Mouse (Mus musculus) embryonic fibroblast, embryonic 13.5 days (primary cell): ENCODE measurements around the gene Frmd8. TPM values are rescaled to one million over a fixed set of nuclear protein-coding genes. Genes with fewer than 3 reads are reported as not detected.

ENCODE experiments used
- H3K27ac ChIP-seq: 2 replicates; pipeline ENCODE4 v1.5.1; 2012; ENCODE audit warnings: low read length, control low read depth, inconsistent platforms; ENCODE audit not compliant: insufficient read depth
- H3K4me1 ChIP-seq: 2 replicates; pipeline ENCODE4 v1.6.1; 2011; ENCODE audit warnings: low read length; ENCODE audit not compliant: control insufficient read depth, insufficient read depth
- H3K4me3 ChIP-seq: 2 replicates; pipeline ENCODE4 v1.5.1; 2011; ENCODE audit warnings: mild to moderate bottlenecking, control low read depth, low read length; ENCODE audit not compliant: insufficient read depth
- CTCF ChIP-seq: IDR thresholded peaks from 2 replicates; pipeline ENCODE4 v1.5.1; 2011; ENCODE audit warnings: mild to moderate bottlenecking, control low read depth, low read length, moderate library complexity, borderline replicate concordance; ENCODE audit not compliant: insufficient read depth
- POLR2A ChIP-seq: IDR thresholded peaks from 2 replicates; pipeline ENCODE4 v1.6.1; 2011; ENCODE audit warnings: low read depth, mild to moderate bottlenecking, control low read depth, low read length, moderate library complexity
- polyA plus RNA-seq: library from polyadenylated mRNA; stranded (reverse); fragments of >200 nt; gene quantifications from 2 replicates; pipeline ENCODE4 v1.2.4, GENCODE M21; 2011; ENCODE audit warnings: low read depth; ENCODE audit not compliant: missing spikeins, insufficient read length

Frmd8 gene
- polyA plus RNA-seq, 1 experiment = 24.9 TPM

DNA sequence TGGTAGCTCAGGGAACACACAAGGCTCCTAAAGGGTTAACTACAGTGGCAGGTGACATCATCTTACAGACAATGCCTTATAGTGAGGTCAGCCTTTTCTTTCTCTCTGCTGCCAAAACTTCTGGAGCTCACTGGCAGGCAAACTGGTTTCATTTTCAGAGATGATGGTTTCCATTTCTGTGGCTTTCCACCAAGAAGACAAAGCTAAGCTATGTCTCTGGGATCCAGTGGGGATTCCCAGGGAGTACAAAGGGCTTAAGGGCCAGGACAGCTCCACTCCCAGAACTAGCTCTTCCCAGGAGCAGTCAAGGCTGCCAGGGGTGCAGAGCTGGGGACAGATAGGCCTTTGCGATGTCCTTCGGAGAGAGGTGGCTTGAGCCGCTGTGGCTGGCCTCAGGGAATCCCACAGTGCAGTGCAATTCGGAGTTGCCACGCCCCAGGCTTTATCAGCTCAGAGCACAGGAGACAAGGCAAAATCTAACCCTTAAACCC is 23.5 kb downstream of the Frmd8 start:
- peak overlapping the region; percentile 83 for H3K27ac ChIP-seq
- no peak overlapping the region for H3K4me3 ChIP-seq
- no peak for TF ChIP-seq CTCF
- TF ChIP-seq POLR2A = no peak
- H3K4me1 ChIP-seq = peaks cover 17% of the 10 kb centered on the region

DNA sequence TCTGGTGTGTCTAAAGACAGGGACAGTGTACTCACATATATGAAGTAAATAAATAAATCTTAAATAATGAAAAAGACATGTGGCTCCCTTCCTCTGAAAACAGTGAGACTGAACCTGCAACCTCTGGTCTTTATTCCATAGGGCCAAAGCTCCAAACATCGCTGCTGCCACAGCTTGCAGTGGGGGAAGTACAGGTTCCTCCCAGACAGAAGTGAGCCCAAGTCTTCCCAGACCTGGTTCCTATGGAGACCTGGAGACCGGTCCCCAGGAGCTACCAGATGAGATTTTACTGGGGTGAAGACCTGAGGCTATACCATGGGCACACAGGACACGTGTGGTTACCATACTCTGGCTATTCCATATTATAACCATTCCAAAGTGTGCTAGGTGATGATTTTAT is 24.2 kb downstream of the Frmd8 start:
- Histone ChIP-seq H3K27ac (peak overlapping the region; percentile 50; the same call in 1 of the 2 replicates), H3K4me3 (no peak overlapping the region), H3K4me1 (peaks cover 17% of the 10 kb centered on the region)
- no peak for TF ChIP-seq CTCF
- no peak for TF ChIP-seq POLR2A

DNA sequence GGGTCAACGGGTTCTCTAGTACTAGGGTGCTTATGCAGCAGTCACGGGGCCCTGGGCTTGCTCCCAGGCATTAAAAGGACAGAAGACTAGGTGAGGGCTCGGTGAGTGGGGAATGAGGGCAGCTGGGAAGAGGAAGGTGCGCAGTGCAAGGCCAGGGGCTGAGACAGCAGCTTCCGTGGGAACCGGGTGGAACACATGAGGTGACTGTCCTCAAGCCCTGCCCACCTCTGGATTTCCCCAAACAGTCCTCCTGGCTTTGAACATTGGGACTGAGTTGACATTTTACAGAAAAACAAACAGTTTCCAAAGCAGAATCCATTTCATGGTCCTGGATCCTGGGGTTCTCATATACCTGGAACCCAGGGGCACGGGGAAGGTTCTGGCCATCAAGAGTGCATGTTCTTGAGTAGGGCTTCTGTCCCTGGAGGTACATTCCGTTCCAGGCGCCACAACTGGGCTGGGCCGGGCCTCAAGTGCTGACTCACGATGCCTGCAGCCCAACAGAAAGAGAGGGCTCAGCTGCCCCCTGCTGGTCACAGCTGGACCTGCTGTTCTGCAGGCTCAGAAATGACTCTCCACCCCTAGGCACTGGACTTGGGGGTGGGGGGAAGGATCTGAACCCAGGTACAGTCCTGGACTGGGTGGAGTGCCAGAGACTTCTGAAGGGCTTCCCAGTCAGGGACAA is 25.1 kb downstream of the Frmd8 start:
- peak overlapping the region; percentile 100 for H3K27ac ChIP-seq
- H3K4me3 ChIP-seq = no peak overlapping the region

DNA sequence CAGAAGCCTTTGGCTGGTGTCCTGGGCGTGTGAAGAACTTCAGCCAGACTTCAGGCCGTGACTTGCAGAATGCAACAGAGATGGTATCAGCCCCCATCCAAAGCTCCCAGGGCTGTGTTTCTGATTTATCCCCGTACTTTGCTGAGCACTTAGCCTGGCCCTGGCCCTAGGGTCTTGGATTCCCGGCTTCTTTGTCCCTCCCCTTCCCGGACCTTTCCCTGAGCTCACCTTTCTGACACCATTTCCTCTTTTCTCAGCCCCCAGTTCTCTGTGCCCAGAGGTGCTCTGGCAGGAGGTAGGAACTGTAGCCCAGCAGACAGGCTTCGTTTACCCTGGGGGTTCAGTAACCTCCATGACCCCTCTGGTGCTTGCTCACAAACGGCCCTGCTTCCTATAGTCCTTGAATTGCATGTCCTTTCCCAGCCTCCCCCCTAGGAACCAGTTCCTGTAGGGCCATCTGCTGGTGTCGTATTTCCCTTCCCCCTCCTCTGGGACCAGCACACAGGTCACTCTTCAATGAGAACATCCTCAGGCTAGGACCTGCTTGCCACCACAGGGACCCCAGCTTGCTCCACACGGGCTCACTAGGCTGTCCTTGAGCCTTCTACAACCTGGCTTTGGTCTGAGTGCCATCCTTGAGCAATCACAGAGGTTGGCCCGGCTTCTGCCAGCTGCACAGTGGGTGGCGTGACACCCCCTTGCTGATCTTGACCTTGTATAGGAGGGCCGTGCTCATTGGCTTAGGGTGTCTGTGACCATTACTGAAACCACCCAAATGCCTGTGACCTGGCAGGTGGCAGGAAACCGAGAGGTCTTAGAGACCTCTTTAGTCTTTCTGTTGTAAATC is 26.0 kb downstream of the Frmd8 start:
- peak overlapping the region; percentile 100 for H3K27ac ChIP-seq
- TF ChIP-seq POLR2A (peak; percentile 5), CTCF (no peak)
- H3K4me3 ChIP-seq = peak overlapping the region; percentile 12
- H3K4me1 ChIP-seq = peaks cover 17% of the 10 kb centered on the region

More for the DNA sequence above, 25.1 kb downstream of the Frmd8 start:
- TF ChIP-seq CTCF (peak; percentile 94), POLR2A (no peak; the same call in 1 of the 2 replicates)
- H3K4me1 ChIP-seq = peaks cover 17% of the 10 kb centered on the region

DNA sequence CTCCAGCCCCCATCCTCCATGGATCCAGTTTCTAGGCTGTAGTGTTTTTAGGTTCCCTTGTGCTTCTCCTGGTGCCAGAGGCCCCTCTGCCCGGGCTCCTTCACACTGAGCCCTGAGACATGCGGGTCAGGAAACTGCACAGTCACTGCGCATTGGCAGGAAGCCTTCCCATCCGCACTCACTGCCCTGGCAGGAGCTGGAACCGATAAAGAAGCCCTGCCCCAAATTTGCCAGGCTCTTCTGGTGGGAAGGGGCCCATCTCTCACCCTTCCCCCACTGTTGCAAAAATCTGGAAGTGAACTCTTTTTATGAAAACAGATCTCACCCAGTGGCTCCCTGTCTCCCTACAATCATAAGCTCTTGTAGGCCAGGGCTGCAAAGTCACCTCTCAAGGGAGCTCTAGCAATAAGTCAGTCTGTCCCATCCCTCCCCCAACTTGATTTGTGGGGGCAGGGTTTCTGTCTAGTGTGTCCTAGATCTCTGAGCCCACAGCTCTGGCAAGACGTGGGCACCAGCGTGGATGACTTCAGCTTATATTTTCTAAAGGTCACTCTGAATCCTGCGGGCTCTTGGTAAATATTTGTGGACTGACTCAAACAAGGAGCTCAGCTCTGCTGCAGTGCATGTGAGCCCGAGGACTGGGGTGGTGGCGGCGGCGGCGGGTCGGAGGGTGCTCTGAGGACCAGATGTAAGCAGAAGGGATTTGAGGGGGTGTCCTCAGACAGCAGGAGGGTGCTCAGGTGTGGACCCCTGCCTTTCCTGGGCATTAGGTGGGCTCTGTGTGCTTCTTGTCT is 26.8 kb downstream of the Frmd8 start:
- no peak for TF ChIP-seq CTCF
- TF ChIP-seq POLR2A = peak; percentile 24; the same call in 1 of the 2 replicates
- Histone ChIP-seq H3K27ac (peak overlapping the region; percentile 100), H3K4me3 (peak overlapping the region; percentile 12), H3K4me1 (peaks cover 17% of the 10 kb centered on the region)

DNA sequence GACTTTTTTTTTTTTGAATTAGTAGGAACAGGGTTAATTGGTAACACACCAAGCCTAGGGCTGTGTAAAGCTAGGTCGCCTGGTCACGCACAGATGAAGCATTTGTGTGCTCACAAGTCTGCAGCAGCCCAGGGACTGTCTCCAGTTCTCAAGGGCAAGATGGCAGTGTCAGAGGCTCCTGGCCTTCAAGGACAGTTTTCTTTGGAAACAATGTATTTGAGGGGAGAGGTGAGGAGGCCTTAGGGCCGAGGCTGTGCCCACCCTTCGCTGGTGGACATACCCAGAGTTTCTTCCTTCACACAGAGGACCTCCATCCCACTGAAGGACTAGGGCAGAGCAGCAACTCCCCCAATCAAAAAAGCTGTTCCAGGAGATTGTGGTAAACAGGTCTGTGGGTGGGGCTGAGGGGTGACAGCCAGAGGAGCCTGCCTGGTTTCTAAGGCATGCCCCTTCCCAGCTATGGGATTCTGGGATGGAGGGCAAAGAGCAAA is 27.7 kb downstream of the Frmd8 start:
- TF ChIP-seq CTCF (no peak), POLR2A (no peak; the same call in 1 of the 2 replicates)
- Histone ChIP-seq H3K27ac (peak overlapping the region; percentile 100), H3K4me3 (no peak overlapping the region), H3K4me1 (peaks cover 17% of the 10 kb centered on the region)

DNA sequence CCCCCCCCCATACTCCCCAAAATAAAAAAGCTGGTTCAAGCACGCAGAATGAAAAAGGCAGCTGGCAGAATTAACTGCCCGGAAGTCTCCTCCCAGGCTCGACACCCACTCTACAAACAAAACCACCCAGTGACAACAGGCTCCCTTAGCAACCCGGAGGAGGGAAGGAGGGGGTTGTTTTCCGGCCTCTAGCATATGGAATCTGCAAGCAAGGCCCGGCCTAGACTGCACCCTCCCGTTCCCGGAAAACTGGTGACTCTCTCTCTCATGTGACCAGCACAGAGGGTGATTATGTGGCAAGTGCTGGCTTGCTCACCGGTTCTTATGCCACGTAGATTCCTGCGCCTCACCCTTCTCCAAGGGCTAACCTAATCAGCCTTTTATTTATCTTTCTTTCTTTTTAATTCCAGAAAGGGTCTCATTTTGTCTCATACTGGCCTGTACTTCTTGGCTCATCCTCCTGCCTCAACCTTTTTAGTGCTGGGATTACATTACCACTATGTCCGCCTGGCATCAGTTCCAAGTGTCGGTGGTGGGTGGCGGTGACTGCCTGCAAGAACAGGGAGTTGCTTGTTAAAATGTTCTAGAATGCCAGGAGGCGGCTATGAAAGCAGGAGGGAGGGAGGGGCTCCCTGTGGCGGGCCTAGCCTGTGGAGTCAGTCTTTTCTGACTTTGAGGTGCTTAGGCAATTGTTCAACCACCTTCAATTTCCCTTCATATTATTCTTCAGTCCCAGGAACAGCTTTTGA is 28.3 kb downstream of the Frmd8 start:
- peaks cover 14% of the 10 kb centered on the region for H3K4me1 ChIP-seq
- peak overlapping the region; percentile 100 for H3K27ac ChIP-seq
- TF ChIP-seq POLR2A = peak; percentile 53; the same call in 1 of the 2 replicates
- TF ChIP-seq CTCF = no peak

DNA sequence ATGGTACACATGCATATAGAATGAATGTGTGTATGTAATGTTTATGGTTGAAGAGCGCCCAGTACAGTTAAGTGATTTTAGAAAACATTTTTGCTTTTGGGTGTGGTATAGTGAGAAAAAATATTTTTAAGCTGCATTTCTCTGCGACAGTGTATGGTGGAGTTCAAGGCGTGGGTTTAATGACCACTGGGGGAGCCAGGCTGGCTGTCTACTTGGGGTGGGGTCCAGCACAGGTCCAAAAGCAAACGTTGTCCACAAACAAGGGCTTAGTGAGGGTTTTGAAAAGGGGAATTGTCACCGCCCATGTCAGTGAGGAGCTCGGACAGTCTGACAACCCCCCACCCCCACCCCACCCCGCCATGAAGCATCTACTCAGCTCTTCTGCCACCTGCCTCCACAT is 28.9 kb downstream of the Frmd8 start:
- no peak for TF ChIP-seq CTCF
- no peak for TF ChIP-seq POLR2A
- Histone ChIP-seq H3K4me1 (peaks cover 12% of the 10 kb centered on the region; the same call in 1 of the 2 replicates), H3K4me3 (0 out of 2 replicates have a peak overlapping the region, but pooled peaks have one; percentile 6), H3K27ac (peak overlapping the region; percentile 99)

More for the DNA sequence above, 28.3 kb downstream of the Frmd8 start:
- no peak overlapping the region for H3K4me3 ChIP-seq
